Mouse (Mus musculus): ENCODE measurements around the gene Slc35f2. TPM values are rescaled to one million over a fixed set of nuclear protein-coding genes. Genes with fewer than 3 reads are reported as not detected.

Slc35f2 gene
- polyA plus RNA-seq, 1 experiment from 2014 or later = 2.8 TPM

DNA sequence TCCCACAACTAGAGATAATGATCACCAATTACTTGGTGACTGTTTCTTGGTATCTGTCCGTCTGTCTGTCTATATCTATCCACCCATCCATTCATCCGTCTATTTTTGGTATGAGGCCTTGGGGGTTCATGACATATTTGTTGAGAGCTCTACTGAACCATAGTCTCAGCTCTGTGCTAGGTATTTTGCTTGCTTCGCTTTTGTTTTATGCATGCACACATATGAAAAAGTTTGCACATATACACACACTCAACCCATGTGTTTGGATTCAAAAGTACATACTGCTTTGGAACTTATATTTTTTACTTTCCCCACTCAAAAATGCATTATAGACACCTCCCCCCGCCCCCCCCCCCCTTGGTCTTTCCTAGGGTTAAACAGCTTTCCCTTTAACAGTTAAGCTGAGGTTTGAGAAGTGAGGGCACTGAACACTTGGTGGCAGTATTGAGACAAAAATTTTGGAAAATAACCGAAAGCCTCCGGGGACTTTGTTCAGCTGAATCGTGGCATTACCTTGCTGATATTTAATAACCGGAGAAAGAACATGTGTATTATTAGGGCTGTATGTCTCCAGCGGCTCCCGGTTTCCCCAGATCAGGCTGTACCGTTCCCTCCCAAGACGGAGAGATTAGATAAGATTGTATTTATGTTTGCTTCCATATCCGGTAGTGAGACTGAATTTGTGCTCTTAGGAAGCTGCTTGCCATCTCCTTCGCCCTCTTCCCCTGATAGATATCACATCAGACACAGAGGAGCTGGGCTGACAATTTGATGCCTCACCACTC is 57.9 kb downstream of the Slc35f2 start:
- no peaks in the 10 kb centered on the region for H3K9me3 ChIP-seq
- H3K36me3 ChIP-seq = no peaks in the 10 kb centered on the region
- H3K9ac ChIP-seq (replicated peaks) = peak overlapping the region; percentile 42
- peak overlapping the region; percentile 55 for H3K4me2 ChIP-seq (replicated peaks)
- H3K4me1 ChIP-seq = peaks cover 3% of the 10 kb centered on the region; the same call in 1 of the 2 replicates
- ATAC-seq (ENCODE audit: low FRiP score, low read depth) = 0 out of 2 replicates have a peak, but pooled peaks have one; percentile 23
- peak overlapping the region; percentile 42 for H3K4me3 ChIP-seq
- no peaks in the 10 kb centered on the region; the same call in 1 of the 2 replicates for H3K27me3 ChIP-seq
- H3K27ac ChIP-seq (replicated peaks) = no peak overlapping the region
- 21% methylated on average over 14 of the region's 14 CpGs for WGBS

DNA sequence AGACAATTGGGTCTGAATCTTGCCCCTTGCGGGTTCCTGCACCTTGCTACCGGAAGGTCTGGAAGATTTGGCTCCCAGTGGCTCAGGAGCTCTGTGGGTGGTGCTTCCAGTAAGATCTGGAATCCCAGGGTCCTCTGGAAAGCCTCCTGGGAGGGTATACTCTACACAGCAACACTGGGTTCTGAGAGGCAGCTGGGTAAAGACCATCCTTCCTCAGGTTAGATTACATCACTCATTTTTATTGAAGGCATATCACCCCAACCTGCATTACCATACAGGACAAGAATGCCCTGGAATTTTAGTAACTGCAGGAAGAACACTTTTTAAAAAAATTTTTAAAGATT is 58.5 kb downstream of the Slc35f2 start:
- Histone ChIP-seq H3K27me3 (no peaks in the 10 kb centered on the region; the same call in 1 of the 2 replicates), H3K4me1 (peaks cover 3% of the 10 kb centered on the region; the same call in 1 of the 2 replicates), H3K4me3 (peak overlapping the region; percentile 42), H3K9ac (replicated peaks) (peak overlapping the region; percentile 42), H3K36me3 (no peaks in the 10 kb centered on the region), H3K27ac (replicated peaks) (no peak overlapping the region), H3K4me2 (replicated peaks) (peak overlapping the region; percentile 55), H3K9me3 (no peaks in the 10 kb centered on the region)
- 0 out of 2 replicates have a peak, but pooled peaks have one; percentile 16 for ATAC-seq (ENCODE audit: low FRiP score, low read depth)
- WGBS = 49% methylated on average over 2 of the region's 2 CpGs

- no peak for ATAC-seq (ENCODE audit: low FRiP score, low read depth)
- Histone ChIP-seq H3K27me3 (no peaks in the 10 kb centered on the region), H3K9ac (replicated peaks) (no peak overlapping the region), H3K9me3 (no peaks in the 10 kb centered on the region), H3K4me2 (replicated peaks) (no peak overlapping the region), H3K27ac (replicated peaks) (no peak overlapping the region), H3K36me3 (no peaks in the 10 kb centered on the region), H3K4me3 (no peak overlapping the region), H3K4me1 (no peaks in the 10 kb centered on the region)
- WGBS = 75% methylated on average over 3 of the region's 3 CpGs
Observed at GRCm38 (mm10) chr9:53835039-53835438, 63.7 kb downstream of the Slc35f2 start.

GRCm38 (mm10) chr9:53835976-53836375 is 64.6 kb downstream of the Slc35f2 start:
- Histone ChIP-seq H3K4me2 (replicated peaks) (no peak overlapping the region), H3K9ac (replicated peaks) (no peak overlapping the region), H3K4me3 (no peak overlapping the region), H3K27me3 (no peaks in the 10 kb centered on the region), H3K27ac (replicated peaks) (no peak overlapping the region), H3K36me3 (no peaks in the 10 kb centered on the region), H3K9me3 (no peaks in the 10 kb centered on the region), H3K4me1 (no peaks in the 10 kb centered on the region)
- no peak for ATAC-seq (ENCODE audit: low FRiP score, low read depth)
- 58% methylated on average over 4 of the region's 4 CpGs for WGBS

DNA sequence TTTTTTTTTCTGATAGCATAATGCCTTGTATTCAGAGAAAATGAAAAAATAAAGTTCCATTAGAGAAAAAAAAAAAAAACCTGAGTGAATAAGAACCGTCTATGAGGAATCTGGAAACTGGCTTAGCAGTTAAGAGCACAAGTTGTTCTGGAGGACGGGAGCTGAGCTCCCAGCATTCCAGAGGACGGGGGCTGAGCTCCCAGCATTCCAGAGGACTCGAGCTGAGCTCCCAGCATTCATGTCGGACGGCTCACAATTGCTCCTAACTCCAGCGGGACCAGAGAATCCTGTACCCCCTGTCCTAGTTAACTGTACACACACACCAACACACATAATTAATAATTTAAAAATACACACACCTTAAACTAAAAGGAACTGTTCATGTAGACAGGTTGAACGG is 67.5 kb downstream of the Slc35f2 start:
- WGBS = 79% methylated on average over 8 of the region's 8 CpGs
- Histone ChIP-seq H3K9me3 (no peaks in the 10 kb centered on the region), H3K4me1 (no peaks in the 10 kb centered on the region), H3K9ac (replicated peaks) (no peak overlapping the region), H3K36me3 (no peaks in the 10 kb centered on the region), H3K4me3 (no peak overlapping the region), H3K27ac (replicated peaks) (no peak overlapping the region), H3K27me3 (no peaks in the 10 kb centered on the region), H3K4me2 (replicated peaks) (no peak overlapping the region)
- no peak for ATAC-seq (ENCODE audit: low FRiP score, low read depth)

- H3K36me3 ChIP-seq = no peaks in the 10 kb centered on the region
- no peak for ATAC-seq (ENCODE audit: low FRiP score, low read depth)
- no peaks in the 10 kb centered on the region for H3K27me3 ChIP-seq
- H3K9ac ChIP-seq (replicated peaks) = no peak overlapping the region
- H3K4me1 ChIP-seq = no peaks in the 10 kb centered on the region
- no peaks in the 10 kb centered on the region for H3K9me3 ChIP-seq
- H3K4me2 ChIP-seq (replicated peaks) = no peak overlapping the region
- 81% methylated on average over 8 of the region's 8 CpGs for WGBS
- H3K4me3 ChIP-seq = no peak overlapping the region
- no peak overlapping the region for H3K27ac ChIP-seq (replicated peaks)
Observed at GRCm38 (mm10) chr9:53848548-53848947, 77.2 kb downstream of the Slc35f2 start.

DNA sequence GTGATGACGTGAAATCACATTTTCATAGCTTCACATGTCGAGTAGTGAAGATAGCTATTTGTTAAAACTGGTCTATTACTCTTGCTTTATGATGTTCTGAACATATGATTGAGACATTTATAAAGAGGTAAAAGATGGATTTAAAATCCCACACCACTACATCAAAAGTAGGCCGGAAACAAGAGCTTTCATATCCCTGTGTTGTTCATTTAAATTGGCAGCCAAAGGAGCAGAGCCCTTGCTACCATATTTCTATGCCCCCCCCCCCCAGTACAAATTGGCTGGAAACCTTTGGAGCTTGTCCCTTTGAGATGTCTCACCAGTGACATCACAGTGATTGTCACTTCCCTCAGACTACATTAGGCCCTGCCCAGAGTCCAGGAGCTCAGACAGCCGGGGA is 78.5 kb downstream of the Slc35f2 start, which contains the start of gene Sln:
Sln (plus strand) TSS at position 301 of the 400 bp plus-strand sequence.
- no peak for ATAC-seq (ENCODE audit: low FRiP score, low read depth)
- Histone ChIP-seq H3K36me3 (no peaks in the 10 kb centered on the region), H3K27ac (replicated peaks) (no peak within 1 kb of the TSS), H3K4me2 (replicated peaks) (no peak within 1 kb of the TSS), H3K4me1 (no peaks in the 10 kb centered on the region), H3K4me3 (no peak within 1 kb of the TSS), H3K27me3 (no peaks in the 10 kb centered on the region), H3K9ac (replicated peaks) (no peak within 1 kb of the TSS), H3K9me3 (no peaks in the 10 kb centered on the region)
- 88% methylated on average over 4 of the region's 4 CpGs for WGBS

DNA sequence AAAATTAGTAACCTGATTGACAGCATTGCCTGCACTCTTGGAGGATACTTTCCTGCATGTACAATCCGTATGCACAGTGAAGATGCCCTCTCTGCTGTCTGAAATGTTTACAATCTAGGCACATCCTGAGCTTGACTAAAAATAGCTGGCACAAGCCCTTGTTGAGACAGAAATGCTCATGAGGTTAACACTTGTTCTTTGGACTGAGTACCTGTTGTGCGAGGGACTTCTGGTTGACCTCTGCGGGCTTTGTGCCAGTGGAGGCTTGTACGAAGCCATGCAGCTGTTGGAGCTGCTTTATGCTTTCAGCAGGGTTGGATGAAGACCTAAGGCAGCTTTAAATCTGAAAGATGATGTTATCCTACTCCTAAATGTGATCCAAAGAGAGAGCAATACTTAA is 80.8 kb downstream of the Slc35f2 start:
- WGBS = 87% methylated on average over 4 of the region's 4 CpGs
- no peak overlapping the region for H3K4me2 ChIP-seq (replicated peaks)
- ATAC-seq (ENCODE audit: low FRiP score, low read depth) = no peak
- H3K4me3 ChIP-seq = no peak overlapping the region
- no peak overlapping the region for H3K27ac ChIP-seq (replicated peaks)
- no peaks in the 10 kb centered on the region for H3K27me3 ChIP-seq
- H3K36me3 ChIP-seq = no peaks in the 10 kb centered on the region
- no peaks in the 10 kb centered on the region for H3K9me3 ChIP-seq
- H3K4me1 ChIP-seq = no peaks in the 10 kb centered on the region
- H3K9ac ChIP-seq (replicated peaks) = no peak overlapping the region

DNA sequence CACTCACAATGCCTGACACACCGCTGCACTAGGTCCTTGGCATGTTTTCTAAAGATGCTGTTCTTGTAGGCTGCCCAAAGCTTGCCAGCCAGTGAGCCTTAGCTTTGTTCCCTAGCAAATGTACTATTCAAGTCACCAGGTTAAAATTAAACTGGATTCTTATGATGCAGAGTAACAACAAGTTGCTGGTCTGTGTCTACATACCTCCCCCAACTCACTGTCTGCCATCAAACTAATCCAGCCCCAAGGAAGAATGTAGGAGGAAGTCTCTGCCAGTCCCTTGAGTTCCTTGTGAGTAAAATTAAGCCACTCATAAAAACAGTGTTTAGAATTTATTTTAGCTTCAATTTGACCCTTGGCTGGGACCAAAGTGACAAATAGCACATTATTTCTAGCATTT is 82.3 kb downstream of the Slc35f2 start:
- WGBS = 64% methylated on average over 1 of the region's 1 CpGs
- Histone ChIP-seq H3K4me2 (replicated peaks) (no peak overlapping the region), H3K4me3 (no peak overlapping the region), H3K27ac (replicated peaks) (no peak overlapping the region), H3K9me3 (no peaks in the 10 kb centered on the region), H3K36me3 (no peaks in the 10 kb centered on the region), H3K27me3 (no peaks in the 10 kb centered on the region), H3K4me1 (no peaks in the 10 kb centered on the region), H3K9ac (replicated peaks) (no peak overlapping the region)
- ATAC-seq (ENCODE audit: low FRiP score, low read depth) = no peak

DNA sequence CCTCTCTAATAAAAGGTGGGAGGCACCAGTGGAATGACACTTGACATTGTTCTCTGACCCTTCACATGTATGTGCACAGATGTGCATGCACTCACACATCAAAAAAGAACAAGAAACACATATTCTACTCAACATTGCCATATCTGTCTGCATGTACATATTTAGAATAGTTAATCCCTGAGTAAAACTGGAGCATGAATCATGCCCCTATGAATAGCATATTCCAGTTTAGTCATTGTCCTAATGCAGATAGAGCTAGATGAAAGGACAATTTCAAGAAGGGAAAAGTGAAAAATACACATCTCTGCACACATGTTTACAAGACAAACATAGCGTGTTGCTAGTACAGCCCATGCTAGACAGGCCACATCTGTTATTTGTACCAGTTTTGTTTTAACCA is 83.2 kb downstream of the Slc35f2 start:
- no peaks in the 10 kb centered on the region for H3K9me3 ChIP-seq
- no peak overlapping the region for H3K4me3 ChIP-seq
- no peak overlapping the region for H3K9ac ChIP-seq (replicated peaks)
- no peaks in the 10 kb centered on the region for H3K36me3 ChIP-seq
- no peaks in the 10 kb centered on the region for H3K4me1 ChIP-seq
- H3K27me3 ChIP-seq = no peaks in the 10 kb centered on the region
- 83% methylated on average over 1 of the region's 1 CpGs for WGBS
- H3K27ac ChIP-seq (replicated peaks) = no peak overlapping the region
- no peak for ATAC-seq (ENCODE audit: low FRiP score, low read depth)
- no peak overlapping the region for H3K4me2 ChIP-seq (replicated peaks)

GRCm38 (mm10) chr9:53857864-53858263 is 86.5 kb downstream of the Slc35f2 start:
- no peak overlapping the region for H3K4me2 ChIP-seq (replicated peaks)
- H3K9me3 ChIP-seq = no peaks in the 10 kb centered on the region
- no peaks in the 10 kb centered on the region for H3K27me3 ChIP-seq
- H3K27ac ChIP-seq (replicated peaks) = no peak overlapping the region
- H3K9ac ChIP-seq (replicated peaks) = no peak overlapping the region
- no peak overlapping the region for H3K4me3 ChIP-seq
- no peak for ATAC-seq (ENCODE audit: low FRiP score, low read depth)
- WGBS = 82% methylated on average over 5 of the region's 5 CpGs
- H3K36me3 ChIP-seq = no peaks in the 10 kb centered on the region
- no peaks in the 10 kb centered on the region for H3K4me1 ChIP-seq
